Mouse (Mus musculus) kidney, adult 2 months (tissue): ENCODE results near the gene Clk2.

Source experiments
- CTCF ChIP-seq: fragments of 200-500 bp; conservative IDR thresholded peaks from 2 replicates; pipeline ENCODE4 v1.5.1; 2011; ENCODE audit warnings: low read depth, mild to moderate bottlenecking, control low read depth, low read length, moderate library complexity, mixed read lengths; ENCODE audit not compliant: insufficient read depth, insufficient read length
- POLR2A ChIP-seq: fragments of 200-500 bp; IDR thresholded peaks from one replicate; pipeline ENCODE4 v1.6.1; 2011; ENCODE audit warnings: low read depth, low read length, control low read depth

- peak; percentile 29 for TF ChIP-seq POLR2A
- TF ChIP-seq CTCF = no peak
Measured at GRCm38 (mm10) chr3:89164506-89165267, at the start of gene Clk2.
